Mouse (Mus musculus): ENCODE data around the gene En2.

En2 gene

GRCm38 (mm10) chr5:28161383-28161937, 4.0 kb upstream of the En2 start:
- DNase-seq: no peak

GRCm38 (mm10) chr5:28161938-28162402, 3.5 kb upstream of the En2 start:
- no peak for DNase-seq

- DNase-seq: no peak
Observed at GRCm38 (mm10) chr5:28163926-28164325, 1.6 kb upstream of the En2 start.

DNA sequence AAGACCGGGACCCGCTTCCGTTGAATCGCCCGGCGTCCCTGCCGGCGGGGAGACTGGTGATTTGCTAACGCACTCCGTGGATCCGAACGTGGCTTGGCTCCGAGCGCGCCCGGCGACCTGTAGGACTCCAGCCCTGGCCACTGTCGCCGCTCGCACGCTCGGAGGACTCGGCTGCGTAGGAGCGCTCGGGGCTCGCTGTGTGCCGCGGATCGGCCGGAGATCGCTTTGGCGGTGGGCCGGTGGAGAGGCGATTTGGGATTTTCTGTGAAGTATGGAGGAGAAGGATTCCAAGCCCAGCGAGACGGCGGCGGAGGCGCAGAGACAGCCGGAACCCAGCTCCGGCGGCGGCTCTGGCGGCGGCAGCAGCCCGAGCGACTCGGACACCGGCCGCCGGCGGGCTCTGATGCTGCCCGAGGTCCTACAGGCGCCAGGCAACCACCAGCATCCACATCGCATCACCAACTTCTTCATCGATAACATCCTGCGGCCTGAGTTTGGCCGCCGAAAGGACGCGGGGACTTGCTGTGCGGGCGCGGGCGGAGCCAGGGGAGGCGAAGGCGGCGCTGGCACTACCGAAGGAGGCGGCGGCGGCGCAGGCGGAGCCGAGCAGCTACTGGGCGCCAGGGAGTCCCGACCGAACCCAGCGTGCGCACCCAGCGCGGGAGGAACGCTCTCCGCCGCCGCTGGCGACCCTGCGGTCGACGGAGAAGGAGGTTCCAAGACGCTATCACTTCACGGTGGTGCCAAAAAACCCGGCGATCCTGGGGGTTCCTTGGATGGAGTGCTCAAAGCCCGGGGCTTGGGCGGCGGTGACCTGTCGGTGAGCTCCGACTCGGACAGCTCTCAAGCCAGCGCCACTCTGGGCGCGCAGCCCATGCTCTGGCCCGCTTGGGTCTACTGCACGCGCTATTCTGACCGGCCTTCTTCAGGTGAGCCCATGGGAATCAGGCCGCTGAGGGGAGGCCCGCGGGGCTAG, 1.1 kb downstream of the En2 start:
- DNase-seq: peak; percentile 15

- no peak for DNase-seq
Observed at GRCm38 (mm10) chr5:28167611-28168252, 2.2 kb downstream of the En2 start.

- DNase-seq: no peak
Observed at GRCm38 (mm10) chr5:28168253-28169165, 3.0 kb downstream of the En2 start.

DNA sequence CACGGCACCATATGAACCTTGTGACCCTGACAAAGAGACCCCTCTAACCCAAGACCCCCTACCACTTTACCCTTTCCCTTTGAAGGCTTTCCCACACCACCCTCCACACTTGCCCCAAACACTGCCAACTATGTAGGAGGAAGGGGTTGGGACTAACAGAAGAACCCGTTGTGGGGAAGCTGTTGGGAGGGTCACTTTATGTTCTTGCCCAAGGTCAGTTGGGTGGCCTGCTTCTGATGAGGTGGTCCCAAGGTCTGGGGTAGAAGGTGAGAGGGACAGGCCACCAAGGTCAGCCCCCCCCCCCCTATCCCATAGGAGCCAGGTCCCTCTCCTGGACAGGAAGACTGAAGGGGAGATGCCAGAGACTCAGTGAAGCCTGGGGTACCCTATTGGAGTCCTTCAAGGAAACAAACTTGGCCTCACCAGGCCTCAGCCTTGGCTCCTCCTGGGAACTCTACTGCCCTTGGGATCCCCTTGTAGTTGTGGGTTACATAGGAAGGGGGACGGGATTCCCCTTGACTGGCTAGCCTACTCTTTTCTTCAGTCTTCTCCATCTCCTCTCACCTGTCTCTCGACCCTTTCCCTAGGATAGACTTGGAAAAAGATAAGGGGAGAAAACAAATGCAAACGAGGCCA, 3.8 kb downstream of the En2 start:
- no peak for DNase-seq

DNA sequence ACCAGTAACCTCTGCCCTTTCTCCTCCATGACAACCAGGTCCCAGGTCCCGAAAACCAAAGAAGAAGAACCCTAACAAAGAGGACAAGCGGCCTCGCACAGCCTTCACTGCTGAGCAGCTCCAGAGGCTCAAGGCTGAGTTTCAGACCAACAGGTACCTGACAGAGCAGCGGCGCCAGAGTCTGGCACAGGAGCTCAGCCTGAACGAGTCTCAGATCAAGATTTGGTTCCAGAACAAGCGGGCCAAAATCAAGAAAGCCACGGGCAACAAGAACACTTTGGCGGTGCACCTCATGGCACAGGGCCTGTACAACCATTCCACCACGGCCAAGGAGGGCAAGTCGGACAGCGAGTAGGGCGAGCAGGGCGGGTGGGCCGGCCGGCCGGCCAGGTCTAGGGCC, 4.6 kb downstream of the En2 start:
- DNase-seq: no peak

DNA sequence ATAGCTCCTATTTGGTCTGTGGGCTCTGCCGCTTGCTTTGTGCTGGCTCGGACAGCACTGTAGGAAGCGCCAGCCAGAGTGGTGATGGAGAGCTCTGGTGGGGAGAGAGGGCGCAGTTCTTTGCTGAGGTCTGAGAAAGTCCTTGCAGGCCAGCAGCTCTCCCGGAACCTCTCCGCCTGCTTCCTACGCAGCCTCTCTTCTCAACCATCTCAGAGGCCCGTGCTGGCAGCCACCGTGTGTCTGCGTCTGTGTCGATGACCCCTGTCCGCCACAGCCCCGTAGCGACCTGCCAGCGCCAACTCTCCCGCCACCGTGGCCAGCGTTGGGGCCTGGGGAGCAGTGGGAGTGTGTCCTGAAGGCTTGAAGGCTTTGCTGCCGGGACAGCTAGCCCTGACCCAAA, 5.4 kb downstream of the En2 start:
- DNase-seq: no peak

DNA sequence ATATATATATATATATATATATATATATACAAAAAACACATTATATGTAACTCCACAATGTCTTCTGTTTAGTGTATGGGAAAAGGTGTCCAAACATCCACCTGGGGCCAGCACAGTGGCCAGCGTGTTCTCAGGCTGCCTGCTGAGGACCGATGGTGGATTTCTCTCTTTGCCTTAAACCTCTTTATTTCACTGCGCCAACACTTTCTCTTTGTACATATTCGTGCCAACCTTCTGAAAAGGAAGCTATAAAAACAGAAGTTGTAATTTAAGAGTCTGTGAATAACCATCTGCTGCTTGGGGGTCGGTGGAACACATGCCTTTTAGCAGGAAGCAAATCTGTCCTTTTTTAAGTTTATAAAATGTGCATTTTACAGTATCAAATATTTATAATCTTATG, 6.2 kb downstream of the En2 start:
- no peak for DNase-seq

GRCm38 (mm10) chr5:28172261-28172920, 6.9 kb downstream of the En2 start:
- DNase-seq: no peak

DNA sequence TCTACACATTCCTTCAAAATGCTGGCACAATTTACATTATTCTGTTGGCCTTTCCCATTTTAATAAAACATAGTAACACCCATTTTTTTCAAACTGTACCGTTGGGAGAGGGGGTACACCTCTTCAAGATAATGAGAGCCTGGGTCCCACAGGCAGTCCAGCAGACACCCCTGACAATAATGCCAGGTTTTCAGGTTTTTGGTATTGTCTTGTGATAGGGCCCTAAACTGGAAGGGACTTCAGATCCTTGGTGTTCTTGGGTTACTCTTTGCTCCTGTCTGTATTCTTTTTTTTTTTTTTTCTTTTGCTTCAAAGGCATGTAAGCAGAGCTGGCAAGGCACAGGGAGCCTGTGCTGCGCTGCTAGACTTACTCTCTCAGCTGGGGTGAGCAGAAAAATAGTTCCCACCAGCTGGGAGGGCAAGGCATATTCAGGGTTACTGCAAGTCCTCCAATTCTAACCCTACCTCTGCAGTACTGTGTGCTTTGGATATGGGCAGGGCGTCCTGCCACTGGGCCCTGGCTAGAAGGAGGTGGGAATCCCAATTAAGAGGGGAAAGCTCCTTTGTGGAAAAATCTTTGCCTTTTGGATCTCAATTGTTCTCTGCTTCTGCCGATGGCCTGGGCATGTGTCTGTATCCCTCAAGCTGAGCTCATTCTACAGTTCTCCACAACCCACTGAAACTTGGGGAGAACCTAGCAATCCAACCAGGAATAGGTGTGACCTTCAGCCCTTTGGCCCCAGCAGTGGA, 7.6 kb downstream of the En2 start:
- no peak for DNase-seq

DNA sequence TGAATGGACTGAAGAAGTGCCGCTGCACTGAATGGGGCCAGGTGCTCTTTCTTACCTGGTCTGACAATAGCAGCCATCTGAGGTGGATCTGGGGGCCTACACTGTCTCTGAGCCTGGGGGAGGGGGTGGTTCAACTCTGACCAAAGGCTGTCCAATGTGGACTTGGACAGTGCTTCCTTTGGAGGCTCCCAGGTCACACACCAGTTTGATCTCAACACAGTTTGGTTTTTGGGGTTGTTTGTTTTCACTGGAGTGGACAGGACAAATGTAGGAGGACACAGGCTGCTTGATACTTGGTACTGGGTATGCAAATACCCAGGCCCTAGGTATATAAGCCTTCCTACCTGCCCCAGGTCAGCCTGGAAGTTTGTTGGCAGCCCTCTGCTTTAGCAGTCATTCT, 8.2 kb downstream of the En2 start:
- no peak for DNase-seq

DNA sequence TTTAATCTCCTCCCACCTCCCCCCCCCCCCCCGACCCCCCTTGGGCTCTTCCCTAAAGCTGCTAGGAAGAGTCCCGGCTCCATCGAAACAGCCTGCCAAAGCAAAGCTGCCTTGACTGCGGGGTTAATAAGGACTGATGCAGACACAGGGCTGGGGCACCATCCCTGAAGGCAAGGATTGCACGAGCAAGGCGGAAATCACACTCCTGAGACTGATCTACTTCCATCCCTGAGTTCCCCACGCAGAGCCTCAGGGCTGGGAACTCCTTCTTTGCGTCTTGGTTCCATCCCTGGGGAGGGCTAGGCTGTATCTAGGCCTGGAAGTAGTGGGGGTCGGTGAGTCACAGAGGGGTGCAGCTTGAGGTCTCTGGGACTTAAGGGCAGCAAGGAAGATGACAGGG, 8.6 kb downstream of the En2 start:
- no peak for DNase-seq

DNA sequence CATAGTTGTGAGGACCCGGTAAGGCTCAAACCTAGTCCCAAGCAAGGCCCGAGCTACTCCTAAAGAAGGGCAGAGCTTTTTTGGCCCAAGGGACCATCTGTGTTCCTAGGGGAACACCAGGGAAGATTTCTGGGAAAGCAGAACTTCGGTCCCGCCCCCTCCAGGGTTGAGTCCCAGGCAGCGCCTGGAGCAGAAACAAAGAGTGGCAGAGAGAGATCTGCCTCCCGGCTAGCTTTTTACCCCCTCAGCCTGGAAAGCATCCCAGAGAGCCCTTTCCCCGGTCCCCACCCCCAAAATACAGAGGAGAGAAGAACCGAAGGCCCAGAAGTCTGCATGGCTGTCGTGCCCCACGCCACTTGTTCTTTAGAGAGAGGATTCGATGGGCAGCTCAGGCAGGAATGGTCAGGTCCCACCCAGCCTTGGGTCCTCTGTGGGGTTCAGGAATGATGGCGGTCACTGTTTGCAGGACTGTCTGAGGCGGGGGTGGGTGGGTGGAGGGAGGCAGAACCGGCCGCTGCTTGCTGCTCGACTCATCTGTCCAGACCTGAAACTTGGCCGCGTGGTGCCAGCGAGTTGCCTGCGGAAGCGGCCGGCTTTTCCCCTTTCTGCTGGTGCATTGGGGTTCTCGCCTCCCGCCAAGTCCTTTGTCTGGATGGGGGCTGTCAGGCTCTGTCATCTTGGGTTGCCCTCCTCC, 9.5 kb downstream of the En2 start:
- DNase-seq: no peak

DNA sequence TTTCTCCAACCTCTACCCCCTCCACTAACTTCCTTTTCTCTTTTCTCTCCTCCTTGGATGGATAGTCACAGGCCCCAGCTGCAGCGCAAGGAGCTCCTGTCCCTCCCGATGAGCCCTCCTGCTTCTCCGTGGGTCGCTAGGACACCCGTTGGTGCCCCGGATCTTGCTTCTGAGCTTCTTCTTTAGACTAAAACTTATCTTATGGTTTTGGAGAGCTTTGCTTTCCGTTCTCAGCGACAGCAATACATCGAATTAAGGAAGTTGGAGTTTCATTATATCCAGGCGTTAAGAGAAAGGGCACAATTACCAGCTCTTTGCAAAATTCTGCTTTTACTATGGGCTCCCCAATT, 10.1 kb downstream of the En2 start:
- no peak for DNase-seq

GRCm38 (mm10) chr5:28176023-28176422, 10.5 kb downstream of the En2 start:
- no peak for DNase-seq

- DNase-seq: no peak
Observed at GRCm38 (mm10) chr5:28176585-28176984, 11.1 kb downstream of the En2 start.

GRCm38 (mm10) chr5:28178322-28178721, 12.8 kb downstream of the En2 start:
- DNase-seq: no peak

DNA sequence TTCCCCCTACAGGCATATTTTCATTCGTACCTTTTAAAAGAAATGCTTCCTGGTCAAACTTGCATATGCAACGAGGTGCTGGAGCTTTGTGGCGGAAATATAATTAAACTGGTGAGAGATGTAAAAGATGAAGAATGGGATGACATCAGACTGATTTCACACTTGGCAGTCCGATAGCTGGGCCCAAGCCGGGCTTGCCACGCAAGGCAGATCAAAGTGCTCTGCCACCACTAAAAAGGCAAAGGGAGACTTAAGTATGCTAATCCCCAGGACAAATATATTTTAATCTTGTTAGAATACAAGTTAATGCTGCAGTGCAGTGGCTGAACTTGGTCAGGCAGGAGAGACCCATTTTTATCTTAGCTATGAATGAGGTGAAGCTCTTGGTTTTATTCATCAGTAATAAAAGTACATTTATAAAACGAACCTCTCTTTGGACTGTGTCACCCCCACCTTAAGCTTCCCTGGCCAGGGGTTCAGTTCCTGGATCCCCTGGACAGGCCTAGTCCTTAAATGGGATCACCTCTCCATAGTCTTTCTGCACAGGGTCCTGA, 13.8 kb downstream of the En2 start:
- DNase-seq: no peak
